Mouse (Mus musculus) gastrocnemius, postnatal 25 days (tissue): Measurements from ENCODE around the gene Notch2. TPM values are rescaled to one million over a fixed set of nuclear protein-coding genes. Genes with fewer than 3 reads are reported as not detected.
"Not testable (repeated sequence)": the region's sequence is repeated elsewhere in the genome, so short reads cannot be mapped to it uniquely, and the experiment has no call there.

Experiments
- DNase-seq: peaks from one replicate; pipeline ENCODE4 v3.0.0; 2022
- total RNA-seq, 2 experiments: library from RNA; stranded (reverse); gene quantifications; 1 replicate in 1 of 2; 2 replicates in 1 of 2; pipeline ENCODE4 v1.2.3; 2021

Gene Notch2
- total RNA-seq, 2 experiments from 2014 or later: 9.9 to 10.3 TPM

- DNase-seq: no peak
These were observed 17.8 kb downstream of the Notch2 start for GRCm38 (mm10) chr3:98031104-98031503.

- DNase-seq: no peak
These were observed 18.9 kb downstream of the Notch2 start for GRCm38 (mm10) chr3:98032191-98032590.

GRCm38 (mm10) chr3:98032944-98033343 lies 19.6 kb downstream of the Notch2 start:
- no peak for DNase-seq

DNA sequence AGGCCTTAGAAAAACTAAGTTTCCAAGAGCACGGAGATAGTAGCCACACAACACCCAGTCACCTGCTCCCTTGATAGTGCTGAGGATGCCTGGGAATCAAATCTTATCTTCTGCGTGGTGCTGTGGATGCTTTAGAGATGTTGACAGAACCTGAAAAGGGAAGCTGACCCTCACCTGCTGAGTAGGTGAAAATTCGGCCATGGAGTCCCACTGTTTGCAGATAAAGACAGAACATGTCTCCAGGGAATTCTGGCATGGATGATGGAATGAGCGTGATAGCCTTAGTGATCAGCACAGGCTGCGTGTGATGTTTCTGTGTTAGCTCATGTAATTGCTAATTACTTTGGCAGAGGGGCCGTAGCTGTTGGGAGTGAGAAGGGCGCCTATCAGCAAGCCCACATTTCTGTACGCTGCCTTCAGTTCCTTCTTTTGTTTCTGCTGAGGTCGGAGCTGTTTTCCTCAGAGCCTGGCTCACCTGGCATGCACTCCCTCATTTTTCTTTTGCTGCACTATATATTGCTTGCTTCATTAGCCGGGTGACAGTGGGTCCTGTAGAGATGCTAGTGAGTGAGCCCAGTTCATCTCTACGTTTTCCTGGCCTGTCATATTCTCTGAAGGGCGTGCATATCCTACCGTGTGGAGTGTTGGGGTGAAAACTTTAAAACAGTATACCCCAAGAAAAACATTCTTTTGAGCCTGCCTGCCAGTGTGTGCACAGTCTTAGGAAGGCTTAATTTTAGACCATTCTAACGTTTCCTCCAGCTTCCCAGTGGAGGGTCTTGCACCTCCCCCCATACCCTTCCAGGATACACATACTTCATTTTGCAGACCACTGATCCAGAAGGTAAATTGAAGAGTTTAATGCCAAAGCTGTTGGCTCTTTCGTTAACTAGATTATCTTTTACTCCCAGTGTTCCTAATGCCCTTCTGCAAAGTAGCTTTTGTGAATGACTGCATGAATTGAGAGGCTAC lies 21.6 kb downstream of the Notch2 start:
- no peak for DNase-seq

DNA sequence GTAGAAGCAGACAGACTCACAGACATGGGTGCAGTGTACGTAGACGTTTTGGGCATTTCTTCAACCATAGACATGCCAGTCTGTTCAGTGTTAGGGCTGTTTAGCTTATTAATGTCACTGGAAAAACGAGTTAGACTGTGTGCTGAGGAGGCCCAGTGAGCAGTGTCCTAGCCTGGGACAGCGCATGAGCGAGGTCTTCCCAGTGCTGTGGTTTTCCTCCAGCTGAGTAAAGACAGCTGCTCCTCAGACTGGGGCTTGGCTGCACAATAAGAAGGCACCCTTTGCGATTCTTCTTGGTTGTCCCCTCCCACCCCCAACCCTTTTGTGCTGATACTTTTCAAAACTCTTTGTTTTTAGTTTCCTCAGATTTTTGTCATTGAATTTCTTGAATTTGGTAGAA lies 22.8 kb downstream of the Notch2 start:
- no peak for DNase-seq

DNA sequence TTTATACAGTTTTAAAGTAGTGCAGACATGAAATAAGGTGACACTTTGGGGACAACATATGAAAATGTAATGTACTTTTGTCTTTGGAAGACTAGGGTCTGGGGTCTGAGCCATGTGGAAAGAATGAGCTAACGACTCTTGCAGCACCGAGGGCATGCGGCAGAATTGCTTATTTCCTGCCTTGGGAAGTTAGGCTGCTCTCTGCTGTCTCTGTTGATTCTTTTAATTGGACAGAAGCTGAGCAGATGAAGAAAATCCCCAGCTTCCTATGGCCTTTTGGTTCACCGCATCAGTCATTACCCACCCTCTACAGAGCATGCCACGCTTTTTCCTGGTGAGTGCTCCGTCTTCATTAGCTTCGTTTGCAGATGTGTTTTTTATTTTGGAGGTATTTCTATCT lies 23.8 kb downstream of the Notch2 start:
- DNase-seq: no peak

GRCm38 (mm10) chr3:98038658-98039057 lies 25.3 kb downstream of the Notch2 start:
- no peak for DNase-seq

GRCm38 (mm10) chr3:98039223-98039622 lies 25.9 kb downstream of the Notch2 start:
- DNase-seq: no peak

DNA sequence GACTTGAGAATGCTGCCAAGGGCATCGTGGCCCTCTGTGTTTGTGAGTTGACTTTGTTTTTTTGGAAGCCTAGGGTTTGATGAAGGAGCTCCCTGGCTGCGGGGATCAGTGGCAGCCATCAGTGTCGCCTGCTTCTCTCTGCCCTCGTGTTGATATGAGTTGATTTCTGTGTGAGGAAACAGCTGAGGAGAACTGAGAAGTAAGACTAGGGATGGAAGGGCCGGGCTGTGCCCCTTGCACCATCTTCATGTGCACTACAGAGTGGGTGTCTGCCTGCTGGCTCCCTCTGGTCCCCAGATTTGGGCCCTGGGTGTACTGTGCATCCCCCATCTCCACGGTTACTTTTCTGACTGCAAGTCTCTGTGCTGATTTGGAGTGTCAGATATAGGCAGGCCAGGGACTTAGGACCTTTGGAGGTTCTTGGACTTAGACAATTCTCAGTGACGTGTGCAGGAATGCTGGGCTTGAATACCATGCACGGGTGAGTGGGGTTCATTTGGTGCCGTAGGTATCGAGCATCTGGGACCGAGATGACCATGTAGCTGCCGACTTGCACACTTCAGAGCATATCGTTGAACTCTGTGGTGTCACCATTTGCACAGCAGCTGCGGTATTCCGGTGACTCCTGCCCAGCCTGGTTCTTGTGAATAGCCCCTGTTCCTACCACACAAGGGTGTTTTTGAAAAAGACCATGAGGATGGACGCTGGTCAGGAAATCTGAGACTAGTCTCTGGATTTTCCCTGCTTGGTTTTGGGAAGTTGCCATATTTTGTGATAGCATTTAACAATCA lies 26.5 kb downstream of the Notch2 start:
- no peak for DNase-seq

DNA sequence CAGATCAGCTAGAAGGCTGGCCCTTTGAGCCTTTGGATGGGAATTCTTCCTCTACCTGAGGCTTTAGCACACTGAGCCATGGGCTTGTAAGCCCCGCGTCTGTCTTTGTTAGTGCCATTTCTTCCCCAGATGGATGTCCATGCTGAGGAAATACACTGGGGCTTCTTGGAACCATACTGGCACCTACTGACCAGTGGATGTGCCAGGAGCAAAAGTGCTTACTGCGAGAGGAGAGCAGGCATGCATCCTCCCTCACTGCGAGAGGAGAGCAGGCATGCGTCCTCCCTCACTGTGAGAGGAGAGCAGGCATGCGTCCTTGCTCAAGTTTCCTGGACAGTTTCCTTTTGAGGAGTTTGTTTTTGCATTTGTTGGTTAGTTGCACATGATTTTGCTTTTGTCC lies 27.5 kb downstream of the Notch2 start:
- no peak for DNase-seq

DNA sequence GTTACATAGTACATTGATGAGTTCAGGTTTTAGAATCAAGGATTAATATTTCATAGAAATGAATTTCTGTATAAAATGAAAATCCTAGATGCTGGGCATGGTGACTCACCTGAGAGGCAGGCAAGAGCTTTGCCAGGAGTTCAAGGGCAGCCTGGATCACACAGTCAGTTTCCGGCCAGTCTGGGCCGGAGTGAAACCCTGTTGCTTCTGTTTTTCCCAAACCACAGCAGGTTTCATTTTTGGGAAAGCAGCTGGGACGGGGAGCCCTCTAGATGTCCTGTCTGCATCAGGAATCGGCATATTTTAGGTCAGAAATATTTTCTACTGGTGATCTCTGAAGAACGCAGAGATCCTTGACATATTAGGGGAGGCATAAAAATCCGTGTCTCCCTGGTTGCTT lies 29.0 kb downstream of the Notch2 start:
- DNase-seq: no peak

DNA sequence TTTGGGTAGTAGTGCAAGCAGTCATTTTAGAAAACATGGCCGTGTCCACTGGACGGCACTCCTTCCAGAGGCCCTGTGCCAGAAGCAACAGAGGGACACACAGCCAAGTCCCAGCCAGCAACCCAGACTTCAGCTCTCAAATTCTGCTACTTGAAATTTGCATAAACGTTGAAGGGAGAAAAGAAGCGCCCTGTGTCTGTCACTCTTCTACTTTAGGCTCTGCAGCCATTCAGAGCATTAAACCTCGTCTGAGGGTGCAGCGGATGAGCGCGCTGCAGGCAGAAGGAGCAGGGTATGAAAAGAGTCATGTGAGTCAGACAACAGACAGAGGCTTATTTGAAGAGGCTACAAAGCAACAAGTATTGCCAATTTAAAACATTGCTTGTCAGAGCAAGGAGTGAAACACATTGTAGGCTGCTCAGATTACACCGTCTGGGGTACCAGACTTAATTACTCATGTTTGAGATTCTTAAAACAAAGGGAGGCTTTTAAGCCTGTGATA lies 29.7 kb downstream of the Notch2 start:
- DNase-seq: peak; percentile 69

- DNase-seq: no peak
These were observed 30.3 kb downstream of the Notch2 start for GRCm38 (mm10) chr3:98043669-98044068.

DNA sequence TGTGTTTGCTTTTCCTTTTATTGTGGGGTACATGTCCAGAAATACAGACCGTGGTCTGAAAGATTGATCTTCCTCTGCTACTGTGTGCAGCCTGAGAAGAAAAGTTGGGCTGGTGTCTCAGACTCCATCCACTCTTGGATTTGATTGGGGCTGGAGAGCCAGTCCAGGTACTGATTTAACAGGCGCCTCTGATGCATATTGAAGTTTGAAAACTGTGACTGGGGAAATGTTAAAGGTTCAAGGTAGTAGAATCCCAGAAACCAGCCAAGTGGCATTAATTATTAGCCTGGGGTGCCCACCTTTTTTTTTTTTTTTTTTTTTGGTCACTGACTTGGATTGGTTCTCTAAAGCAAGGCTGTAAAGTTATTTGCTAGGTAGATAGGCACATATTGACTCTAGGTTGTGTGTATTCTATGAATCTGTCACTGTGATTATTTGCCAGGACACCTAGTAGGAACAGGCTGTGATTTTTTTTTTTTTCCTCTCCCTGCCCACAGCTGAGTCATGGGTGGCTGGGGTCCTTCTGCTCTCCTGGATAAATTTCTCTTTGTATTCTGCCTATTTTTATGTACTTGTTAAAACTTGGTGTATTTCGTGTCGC lies 31.5 kb downstream of the Notch2 start:
- DNase-seq: no peak

DNA sequence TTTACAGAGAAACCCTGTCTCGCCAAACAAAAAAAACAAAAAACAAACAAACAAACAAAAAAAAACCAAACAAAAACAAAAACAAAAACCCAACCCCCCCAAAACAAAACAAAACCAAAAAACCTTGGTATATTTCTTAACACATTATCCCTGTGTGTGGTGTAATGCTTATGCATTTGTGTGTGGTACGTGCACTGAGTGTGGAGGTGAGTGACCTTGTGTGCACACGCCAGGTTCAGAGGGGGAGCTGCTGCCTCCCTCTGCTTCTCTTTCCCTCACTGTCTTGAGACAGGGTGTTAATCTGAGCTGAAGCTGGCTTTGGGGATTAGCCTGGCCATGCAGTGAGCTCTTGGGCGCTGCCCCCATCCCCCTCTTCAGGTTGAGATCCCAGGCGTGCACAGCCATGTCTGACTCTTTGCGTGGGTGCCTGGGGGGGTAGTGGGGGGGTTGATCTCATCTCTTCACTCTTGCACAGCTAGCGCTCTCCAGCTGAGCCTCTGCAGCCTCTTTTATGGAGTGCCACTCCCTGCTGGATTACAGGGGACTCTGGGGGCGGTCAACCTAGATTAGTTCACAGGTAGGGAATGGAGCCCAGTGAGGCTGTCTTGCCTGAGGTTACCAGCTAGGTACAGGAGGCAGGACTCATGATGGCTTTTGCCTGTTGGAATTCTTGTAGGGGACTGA lies 32.3 kb downstream of the Notch2 start:
- DNase-seq: no peak

DNA sequence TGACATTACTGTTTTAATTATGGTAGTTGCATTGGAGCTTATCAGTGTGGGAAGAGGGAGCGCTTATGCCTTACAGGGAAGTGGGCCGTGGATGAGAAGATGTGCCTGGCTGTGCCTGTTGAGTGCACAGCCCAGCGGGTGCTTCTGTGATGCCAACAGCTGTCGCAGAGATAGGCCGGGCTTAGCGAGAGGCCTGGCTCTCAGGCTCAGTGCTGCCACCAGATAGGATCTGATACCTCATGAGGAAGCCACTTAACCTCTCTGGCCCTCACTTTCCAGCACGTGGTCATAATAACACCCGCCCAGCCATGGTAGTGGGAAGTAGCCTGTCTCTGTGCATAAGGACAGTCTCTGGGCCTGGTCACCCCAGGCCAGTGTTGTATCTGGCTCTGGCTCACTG lies 33.0 kb downstream of the Notch2 start:
- DNase-seq: peak; percentile 49

DNA sequence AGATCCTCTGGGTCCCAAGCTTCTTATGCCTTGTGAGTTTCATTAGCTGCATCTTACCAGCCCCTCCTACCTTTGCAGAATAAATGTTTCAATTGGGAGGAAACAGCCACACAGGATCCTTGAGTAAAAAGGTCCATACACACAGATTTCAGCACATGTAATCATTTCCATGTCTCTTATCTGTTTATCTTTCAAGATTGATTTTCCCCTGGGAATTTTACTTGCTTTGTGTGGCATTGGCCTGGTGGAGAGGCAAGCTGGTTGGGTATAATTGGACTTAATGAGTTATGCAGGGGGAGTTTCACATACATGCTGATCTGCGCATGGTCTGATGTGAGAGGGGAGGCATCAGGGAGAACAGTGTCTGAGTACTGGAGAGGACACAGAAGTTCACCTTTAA lies 36.3 kb downstream of the Notch2 start:
- no peak for DNase-seq

- not testable (repeated sequence) for DNase-seq
These were observed 36.8 kb downstream of the Notch2 start for GRCm38 (mm10) chr3:98050086-98050485.

- no peak for DNase-seq
These were observed 37.4 kb downstream of the Notch2 start for GRCm38 (mm10) chr3:98050492-98051406.

DNA sequence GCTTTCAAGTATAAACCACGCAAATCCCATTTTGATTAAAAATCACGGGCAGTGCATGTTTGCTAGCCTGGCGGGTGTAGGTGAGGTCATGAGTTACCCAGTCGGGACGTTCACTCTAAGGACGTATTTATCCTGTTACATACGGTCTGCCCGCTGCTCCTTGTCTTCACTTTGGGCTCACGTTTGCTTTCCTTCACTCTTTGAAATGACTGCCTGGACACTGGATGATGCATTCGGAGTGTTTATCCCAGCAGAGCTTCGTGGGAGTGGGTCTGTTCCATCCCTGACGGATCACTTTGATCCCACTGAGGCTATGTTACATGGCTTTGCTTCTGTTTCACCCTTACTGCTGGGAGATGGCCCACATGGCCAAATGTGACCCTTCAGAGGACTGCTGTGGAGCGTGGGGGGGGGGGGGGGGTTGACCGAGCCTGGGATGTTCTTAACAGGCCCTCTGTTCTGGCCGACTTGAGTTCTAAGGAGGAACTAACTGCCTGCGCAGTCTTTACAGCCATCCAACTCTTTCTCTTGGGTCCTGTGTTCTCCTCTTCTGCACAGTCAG lies 38.2 kb downstream of the Notch2 start:
- no peak for DNase-seq
